Mouse (Mus musculus) embryo, embryonic 9.5 days (tissue): ENCODE results near the gene Pced1b.
"Not testable (repeated sequence)": the region's sequence is repeated elsewhere in the genome, so short reads cannot be mapped to it uniquely, and the experiment has no call there.

Source experiments
- DNase-seq: peaks from one replicate; pipeline ENCODE4 v3.0.0-alpha.2; 2017; ENCODE audit errors: extremely low spot score

The Pced1b gene

DNA sequence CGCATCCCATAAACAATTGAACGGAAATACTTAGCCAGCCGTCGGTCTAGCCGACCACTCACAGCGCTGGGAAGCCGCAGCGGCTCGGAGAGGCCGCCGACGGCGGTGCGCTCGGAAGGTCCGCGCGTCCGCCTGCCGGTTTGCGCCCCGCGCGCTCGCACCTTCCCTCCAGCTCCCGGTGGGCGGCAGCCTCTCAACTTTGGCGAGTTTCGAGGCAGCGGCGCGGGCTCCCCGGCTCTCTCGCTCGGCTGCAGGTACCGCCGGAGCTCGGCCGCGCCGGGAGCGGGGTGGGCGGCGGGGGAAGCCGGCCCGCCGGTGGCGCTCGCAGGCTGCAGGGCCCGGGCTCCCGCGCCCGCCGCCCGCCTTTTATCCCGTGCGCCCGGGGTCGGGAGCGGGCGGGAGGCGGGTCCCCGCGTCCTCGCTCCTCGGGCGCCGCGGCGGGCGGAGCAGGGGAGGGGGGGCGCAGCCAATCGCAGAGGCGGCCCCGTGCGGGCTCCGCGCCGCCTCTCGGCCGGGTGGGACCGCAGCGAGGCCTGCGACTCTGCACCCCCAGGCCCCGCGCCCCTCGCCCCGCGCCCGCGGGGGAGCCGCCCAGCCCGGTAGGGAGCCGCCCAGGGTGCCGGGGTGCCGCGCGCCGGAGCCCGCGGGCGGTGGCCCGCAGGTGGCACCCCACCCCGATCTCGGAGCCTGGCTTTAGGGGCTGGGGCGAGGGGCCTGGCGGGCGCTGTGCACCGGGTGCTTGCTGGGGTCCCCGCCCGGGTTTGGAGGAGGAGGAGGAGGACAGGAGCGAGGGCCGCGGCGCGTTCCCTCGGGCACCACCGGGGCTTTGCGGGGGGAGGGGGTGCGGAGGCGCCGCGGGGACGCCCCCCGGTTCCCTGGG, at the start of gene Pced1b, which contains the start of gene Amigo2:
Gene Pced1b, plus strand, starts transcription at position 197 of the 880 bp plus-strand sequence.
Gene Amigo2, minus strand, starts transcription at position 377 of the 880 bp plus-strand sequence.
- peak; percentile 66 for DNase-seq

DNA sequence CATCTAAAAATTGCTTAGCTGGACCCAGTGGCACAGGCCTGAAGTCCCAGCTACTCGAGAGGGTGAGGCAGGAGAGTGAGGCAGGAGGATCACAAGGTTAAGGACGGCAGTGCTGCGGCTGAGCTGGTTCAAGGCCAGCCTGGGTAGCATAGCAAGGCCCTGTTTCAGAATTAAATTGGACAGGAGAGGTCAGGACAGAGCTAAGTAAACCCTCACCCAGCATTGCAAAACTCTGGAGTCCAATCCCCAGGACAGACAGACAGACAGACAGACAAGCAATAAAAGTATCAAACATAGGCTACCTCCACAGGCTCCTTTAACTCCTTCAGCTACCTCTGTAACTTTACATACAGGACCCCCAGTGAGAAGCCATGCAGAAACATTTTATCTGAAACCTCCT, 42.0 kb upstream of the Pced1b start:
- no peak for DNase-seq

DNA sequence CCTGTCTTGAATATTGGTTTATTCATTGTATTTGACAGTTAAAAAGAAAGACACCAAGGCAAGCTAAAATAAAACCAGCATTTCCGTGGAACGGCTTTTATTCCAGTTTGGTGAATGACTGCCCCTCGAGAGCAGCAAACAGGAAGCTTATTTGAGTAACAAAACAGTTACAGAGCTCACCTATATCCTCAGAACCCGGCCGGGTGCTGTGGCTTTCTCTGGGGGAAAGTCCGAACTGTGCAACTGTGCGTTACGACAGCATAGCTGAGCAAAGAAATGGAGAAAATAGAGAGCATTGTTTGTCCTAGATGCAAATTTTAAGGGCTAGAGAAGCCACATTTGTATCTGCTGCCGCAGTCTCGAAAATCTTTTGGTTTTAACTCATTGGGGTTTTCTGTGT, 41.1 kb upstream of the Pced1b start:
- no peak for DNase-seq

DNA sequence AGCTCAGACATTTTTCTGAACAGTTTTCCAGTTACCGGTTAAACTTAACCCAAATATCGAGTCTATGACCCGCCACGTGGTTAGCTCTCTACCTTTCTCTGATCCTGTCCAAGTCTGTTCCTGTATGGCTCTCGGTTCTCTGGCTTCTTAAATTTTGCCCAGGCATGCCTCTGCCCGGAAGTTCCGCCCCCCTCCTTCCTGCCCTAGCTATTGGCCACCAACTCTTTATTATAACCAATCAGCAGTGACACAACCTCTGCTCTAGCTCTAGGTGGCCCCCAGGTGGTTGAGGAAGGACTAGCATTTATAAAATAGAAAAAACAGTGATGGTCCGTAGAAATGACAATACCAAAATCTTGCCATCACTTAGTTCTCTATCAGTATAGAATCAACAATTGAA, 40.4 kb upstream of the Pced1b start:
- DNase-seq = no peak

DNA sequence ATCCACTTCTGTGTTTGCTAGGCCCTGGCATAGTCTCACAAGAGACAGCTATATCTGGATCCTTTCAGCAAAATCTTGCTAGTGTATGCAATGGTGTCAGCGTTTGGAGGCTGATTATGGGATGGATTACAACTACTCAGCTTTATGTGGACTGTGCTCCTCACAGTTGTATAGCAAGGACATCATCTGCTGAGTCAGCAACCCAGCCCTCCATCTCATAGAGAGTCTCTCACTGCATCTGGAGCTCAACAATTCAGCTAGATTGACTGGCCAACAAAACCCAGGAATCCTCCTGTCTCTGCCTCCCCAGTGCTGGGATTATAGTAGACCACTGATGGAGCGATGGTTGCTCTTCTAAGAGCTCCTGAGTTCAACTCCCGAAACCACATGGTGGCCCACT, 37.2 kb upstream of the Pced1b start:
- DNase-seq = not testable (repeated sequence)

DNA sequence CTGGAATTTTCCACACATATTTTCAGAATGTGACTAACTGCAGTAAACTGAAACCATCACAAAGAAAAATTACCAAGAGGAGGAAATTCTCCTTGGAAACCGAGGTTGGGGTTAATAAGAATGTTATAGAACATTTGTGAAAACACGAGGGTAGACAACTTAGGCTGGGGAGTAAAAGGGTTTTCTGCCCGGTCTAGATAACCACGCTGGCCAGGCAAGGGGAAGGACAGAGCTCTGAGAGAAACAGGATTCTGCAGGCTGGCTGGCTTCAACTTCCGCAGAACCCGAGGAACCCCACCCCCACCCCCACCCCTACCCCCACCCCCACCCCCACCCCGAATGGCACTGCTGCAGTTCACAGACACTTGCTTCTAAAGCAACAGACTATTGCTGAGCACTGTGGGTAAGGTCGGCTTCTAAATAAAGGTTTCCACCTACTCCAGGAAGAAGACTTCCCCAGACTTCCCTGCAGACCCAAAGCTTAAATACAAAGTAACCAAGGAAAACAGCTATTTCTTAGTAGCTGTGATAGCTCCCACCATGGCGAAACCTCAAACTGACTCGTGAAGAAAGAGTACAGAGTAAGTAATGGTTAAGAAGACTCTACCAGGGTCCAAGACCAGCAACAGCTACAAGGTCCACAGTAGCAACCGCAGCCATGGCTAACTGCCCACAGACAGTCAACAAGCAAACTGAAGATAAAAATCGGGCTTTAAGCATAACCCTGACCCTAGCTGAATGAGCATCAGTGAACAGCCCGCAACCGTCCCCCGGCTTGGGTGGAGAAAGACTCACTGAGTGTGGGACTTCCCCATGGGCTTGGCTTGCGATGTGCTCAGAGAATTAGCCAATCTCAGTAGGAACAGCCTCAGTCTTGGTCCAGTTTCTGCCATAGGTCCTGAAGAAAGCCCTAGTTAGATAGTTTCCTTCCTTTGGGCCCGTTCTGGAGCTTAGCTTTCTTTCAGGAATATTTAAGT, 34.1 kb upstream of the Pced1b start:
- no peak for DNase-seq

DNA sequence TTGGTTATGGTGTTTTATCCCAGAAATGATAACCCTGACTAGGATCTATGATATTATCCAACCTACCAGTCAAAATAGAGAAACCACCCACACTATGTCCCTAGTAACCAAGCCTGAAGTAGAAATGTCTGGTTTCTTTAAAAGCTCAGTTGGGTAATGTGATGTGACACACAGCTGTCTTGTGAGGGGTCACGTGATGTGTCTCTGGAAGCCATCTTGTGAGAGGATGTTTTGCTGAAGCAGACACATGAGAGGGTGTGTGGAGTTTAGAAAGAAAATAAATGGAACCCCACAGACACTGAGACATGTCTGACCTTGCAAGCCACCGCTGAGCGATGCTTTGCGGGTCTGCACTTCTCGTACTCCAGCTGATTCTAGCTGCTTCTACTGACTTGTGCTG, 30.1 kb upstream of the Pced1b start:
- no peak for DNase-seq

DNA sequence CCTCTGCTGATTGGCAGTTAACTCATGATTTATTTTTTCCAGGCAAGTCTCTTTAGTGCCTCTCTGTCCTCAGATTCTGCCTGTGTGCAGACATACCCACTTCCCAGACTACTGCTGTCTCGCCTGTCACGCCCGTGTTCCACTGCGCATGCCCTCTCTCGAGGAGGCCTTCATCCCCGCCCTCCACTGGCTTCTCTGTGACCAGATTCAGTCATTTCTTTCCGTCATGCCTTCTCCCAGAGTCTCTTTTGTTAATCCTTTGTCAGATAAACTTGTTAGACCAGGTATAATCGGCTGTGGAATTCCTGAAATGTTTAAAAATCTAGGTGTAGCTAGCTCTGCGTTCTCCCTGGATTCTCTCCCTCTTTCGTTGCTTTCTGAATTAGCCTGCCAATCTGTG, 23.5 kb upstream of the Pced1b start:
- DNase-seq = no peak

DNA sequence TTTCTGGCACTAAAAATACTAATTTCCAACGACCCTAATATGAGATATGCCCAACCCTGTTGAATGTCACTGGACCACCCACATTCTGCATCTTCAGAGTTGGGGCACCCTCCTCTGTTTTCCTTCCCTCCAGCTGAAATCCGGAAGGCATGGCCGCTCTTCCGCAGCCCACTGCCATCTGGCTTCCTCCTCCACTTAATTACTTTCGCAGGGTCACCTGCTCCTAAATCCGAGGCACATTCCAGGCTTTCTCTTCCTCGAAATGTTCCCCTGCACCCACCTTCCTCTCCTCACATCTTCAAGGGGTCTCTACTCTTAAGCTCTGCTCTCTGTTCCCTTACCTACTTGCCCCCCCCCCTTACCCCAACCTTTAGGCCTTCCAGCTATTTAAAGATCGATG, 22.9 kb upstream of the Pced1b start:
- no peak for DNase-seq

DNA sequence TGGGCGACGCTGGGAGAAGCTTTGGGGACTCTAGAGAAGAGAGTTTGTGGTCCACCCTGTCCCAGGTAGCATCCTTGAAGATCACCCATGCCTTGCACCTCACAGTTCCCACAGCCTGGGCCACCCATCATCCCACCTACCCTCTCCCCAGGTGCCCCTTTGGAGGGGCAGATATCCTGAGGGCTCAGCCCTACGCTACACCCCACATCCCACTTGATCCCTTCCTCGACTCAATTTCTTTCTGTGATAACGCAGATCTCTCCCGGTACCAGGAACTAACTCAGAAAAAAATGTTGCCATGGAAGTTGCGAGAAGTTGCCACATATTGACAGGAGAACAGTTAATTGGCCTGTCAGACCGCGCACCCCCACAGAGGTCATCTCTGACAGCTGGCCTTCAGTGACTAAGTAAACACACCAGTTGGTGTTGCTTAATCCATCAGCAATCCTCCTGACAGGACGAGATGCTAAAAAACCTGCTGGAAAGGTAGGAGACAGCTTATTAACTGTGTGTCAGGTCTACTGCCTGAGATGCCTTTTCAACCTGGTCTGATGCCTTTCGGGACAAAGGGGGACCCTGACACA, 17.3 kb upstream of the Pced1b start:
- DNase-seq = no peak

DNA sequence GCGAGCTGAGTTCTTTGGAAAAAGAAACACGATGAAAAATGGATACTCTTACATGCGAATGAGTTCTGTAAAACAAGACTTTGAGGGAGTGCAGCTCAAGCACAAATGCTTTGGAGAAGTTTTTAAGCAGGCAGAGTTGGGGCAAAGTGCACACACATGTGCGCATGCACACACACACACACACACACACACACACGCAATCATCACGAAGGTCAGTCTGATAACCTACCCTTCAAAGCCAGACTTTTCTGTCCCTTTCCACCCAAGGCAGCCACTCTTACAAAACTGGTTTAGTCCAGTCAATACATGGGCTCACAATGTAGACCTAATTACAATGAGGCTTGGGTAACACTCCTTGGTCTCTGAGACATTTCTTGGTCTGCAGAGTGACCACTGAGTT, 12.8 kb upstream of the Pced1b start:
- DNase-seq = no peak

DNA sequence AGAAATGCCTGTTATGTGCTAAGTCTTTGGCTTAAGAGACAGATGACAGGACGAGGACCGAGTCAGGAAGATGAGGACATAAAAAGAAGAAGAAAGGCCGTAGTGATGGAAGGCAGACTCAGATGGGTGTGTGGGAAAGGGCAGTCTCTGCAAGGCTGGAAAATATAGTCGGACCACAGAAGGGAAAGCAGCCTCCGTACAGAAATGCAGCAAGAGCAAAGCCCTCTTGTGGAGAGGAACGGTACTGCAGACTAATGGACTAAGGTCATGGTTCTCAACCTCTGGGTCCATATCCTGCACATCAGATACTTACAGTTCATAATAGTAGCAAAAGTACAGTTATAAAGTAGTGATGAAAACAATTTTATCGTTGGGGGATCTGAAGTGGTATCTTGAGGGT, 11.7 kb upstream of the Pced1b start:
- DNase-seq = peak; percentile 54

DNA sequence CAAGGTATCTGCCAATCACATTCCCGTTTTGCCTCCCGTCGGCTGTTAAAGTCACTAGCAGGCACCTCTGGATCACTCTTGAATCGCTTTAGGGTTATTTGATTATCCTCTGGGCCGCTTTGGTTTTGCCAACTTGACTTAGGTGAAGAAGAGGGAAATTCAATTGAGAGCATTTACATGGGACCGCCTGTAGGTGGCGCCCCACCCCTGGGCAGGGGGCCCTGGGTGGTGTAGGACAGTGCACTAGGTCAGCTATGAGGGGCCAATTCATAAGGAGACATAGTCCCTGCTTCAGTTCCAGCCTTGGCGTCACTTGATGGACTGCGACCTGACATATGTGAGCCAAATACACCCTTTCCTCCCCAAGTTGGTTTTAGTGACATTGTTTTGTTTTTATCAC, 10.0 kb upstream of the Pced1b start:
- peak; percentile 33 for DNase-seq

DNA sequence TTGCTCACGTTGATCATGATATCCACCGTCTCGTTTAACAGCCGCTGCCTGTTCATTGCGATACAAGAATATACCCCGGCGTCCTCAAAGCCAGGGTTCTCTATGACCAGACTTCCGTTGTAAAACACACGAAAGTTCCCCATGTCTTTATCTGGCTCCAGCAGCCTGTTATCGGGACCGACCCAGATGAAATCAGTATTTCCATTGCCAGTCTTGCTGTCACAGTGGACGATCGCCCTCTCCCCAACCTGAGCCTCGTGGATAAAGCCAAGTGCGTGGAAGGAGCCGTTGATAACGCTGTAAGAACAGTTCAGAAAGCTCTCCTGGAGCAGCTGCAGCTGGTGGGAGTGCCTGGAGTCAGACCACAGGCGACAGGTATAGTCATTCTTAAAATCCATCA, 1.5 kb upstream of the Pced1b start:
- no peak for DNase-seq

DNA sequence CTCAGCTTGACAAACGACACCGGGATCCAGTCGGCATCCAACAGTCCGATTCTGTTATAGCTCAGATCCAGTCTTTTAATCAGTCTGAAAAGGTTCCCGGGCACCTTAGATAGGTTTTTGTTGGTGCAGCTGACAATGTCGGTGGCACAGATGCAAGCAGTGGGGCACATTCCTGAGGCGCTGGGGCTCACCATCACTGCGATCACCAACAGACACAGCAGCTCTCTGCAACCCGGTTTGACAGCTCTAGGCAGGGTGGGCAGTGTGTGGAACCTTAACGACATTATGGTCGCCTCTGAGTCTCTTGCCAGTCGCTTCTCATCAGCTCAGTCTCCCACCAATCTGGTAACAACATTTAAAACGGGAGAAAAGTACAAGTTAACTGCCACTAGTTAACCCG, 651 bp upstream of the Pced1b start:
- DNase-seq = no peak

DNA sequence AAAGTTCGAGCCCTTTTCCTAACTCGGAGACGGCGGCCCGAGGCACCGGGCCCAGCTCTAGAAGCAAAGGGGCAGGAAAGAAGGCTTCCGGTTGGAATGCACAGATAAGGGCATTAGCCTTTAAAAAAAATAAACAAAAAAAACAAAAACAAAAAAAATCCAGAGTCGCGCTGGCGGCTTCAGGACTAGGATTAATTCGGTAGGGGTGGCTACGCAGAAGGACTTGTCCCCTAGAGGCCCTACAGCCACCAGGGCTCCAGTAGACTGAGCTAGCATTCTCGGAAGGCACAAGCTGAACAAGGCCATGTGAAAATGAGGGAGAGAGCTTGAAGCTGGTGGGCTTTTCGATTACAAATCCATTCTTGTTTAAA, 869 bp downstream of the Pced1b start:
- DNase-seq = peak; percentile 62

DNA sequence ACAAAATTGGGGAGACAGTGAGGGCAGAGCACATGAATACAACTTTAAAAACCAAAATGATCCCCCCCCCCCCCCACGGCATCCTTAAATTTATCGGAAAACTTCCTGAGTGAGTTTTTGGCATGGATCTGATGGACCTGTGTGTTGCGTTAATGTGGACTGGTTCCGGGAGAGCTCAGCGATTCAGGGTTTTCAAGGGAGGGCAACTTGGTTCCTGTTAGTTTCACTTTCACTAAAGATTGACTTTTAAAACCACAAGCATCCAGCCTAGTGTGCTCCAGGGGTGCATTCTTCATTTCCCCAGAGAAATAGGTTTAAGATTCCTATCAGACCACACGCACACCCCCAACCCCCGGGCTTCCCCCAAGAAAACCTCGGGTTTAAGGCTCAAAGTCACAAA, 1.4 kb downstream of the Pced1b start:
- DNase-seq = no peak

DNA sequence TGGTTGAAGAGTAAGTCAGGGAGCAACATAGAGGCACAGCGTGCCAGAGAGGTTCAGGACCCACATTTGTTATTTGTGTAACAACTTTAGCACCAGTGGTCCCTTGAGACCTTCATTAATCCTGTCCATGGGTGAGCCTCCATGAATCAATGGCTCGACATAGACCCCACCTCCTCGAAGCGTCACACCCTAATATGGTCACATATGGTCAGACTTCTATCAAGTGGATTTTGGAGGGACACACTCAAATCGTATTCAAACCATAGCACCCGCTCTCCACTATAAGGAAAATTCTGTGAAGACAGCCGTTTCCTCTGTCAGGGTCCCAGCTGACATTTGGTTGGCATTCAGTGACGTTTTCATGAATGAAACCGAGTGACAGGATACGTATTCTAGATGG, 2.4 kb downstream of the Pced1b start:
- no peak for DNase-seq

DNA sequence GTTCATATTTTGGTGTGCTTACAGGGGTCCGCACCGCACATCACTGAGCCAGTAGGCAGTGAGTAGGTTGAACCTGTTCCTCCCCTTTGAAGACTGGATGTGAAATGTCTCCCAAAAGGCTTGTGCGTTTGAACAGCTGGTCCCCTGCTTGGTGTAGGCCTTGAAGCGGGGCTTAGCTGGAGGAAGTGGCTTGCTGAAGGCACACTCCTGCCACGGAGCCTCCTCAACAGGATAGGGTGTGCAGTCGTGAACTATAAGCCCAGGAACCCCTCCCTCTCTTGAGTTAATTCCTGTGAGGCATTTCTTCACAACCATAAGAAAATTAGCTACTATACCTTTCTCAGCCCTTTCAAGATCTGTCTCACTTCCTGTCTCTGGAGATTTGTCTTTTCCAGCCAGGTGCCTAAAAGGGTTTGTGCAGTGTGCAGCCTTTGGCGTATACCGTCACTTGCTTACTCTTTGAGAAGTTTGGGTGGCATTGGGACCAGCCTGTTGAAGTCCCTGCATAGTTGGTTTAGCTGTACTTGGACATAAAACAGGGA, 5.7 kb downstream of the Pced1b start:
- no peak for DNase-seq

DNA sequence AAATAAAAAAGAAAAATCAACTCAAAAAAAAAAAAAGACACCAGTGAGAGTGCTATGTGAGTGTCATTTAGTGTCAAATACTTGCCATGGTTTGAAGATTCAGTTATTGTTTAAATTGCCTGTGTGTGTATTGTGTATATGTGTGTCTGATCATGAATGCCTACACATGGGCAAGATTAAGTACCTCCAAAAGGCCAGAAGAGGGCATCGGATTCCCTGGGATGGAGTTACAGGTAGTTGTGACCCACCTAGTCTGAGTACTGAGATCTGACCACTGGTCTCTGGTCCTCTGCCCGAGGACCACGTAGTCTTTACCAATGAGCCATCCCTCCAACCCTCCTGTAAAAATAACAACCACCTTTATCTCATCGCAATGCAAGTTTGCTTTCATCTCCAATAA, 7.5 kb downstream of the Pced1b start:
- no peak for DNase-seq

DNA sequence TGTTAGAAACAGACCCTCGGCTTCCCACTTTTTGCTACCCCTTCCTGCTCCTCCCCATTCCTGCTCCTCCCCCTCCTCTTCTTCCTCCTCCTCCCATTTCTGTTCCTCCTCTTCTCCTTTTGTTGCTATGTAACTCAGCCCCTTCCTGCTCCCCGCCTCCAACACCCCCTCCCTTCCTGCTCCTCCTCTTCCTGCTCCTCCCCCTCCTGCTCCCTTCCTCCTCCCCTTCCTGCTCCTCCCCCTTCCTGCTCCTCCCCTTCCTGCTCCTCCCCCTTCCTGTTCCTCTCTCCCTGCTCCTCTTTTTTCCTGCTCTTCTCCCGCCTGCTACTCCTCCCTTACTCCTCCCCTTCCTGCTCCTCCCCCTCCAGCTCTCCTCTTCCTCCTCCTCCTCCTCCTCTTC, 8.9 kb downstream of the Pced1b start:
- DNase-seq = no peak

DNA sequence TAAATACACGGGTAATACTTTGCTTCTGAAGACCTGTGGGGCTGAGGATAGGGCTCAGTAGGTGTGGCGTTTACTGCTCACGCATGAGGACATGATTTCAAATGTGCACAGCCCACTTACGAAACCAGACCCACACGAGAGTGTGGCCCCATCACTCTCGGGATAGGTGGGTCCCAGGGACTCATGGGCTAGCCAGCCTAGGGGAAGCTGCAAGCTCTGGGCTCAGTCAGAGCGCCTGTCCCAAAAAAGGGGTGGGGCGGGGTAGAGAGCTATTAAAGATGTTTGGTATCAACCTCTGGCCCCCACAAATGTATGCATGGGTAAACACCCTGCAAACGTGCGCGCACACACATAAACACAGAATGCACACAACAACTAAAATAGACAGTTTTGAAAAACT, 9.5 kb downstream of the Pced1b start:
- DNase-seq = no peak
